Mouse (Mus musculus) intestine, embryonic 16.5 days (tissue): ENCODE results near the gene Gm2310. TPM values are rescaled to one million over a fixed set of nuclear protein-coding genes. Genes with fewer than 3 reads are reported as not detected.
"Not testable (repeated sequence)": the region's sequence is repeated elsewhere in the genome, so short reads cannot be mapped to it uniquely, and the experiment has no call there.

Source experiments
- ATAC-seq: fragments of 200-750 bp; cut with Nextera tagmentation; 2 replicates; pipeline ENCODE4 v1.8.0; 2017; ENCODE audit warnings: moderate TSS enrichment, moderate library complexity
- H3K27ac ChIP-seq: fragments of 300-500 bp; sonication (generic); 2 replicates; pipeline ENCODE4 v1.5.1; 2014; ENCODE audit warnings: mild to moderate bottlenecking, low read length
- H3K27me3 ChIP-seq: fragments of 300-500 bp; sonication (generic); replicated peaks from 2 replicates; pipeline ENCODE4 v1.6.1; 2014; ENCODE audit warnings: low read length, control low read depth, mixed read lengths; ENCODE audit not compliant: control insufficient read depth, insufficient read depth
- H3K36me3 ChIP-seq: fragments of 300-500 bp; sonication (generic); 2 replicates; pipeline ENCODE4 v1.6.1; 2014; ENCODE audit warnings: low read length, control low read depth; ENCODE audit not compliant: control insufficient read depth, insufficient read depth
- H3K4me1 ChIP-seq: fragments of 300-500 bp; sonication (generic); 2 replicates; pipeline ENCODE4 v1.6.1; 2014; ENCODE audit warnings: low read length, control low read depth, mixed read lengths; ENCODE audit not compliant: control insufficient read depth, insufficient read depth
- H3K4me2 ChIP-seq: fragments of 300-500 bp; sonication (generic); 2 replicates; pipeline ENCODE4 v1.6.1; 2014; ENCODE audit warnings: low read depth, low read length, control low read depth
- H3K4me3 ChIP-seq: fragments of 300-500 bp; sonication (generic); 2 replicates; pipeline ENCODE4 v1.5.1; 2014; ENCODE audit warnings: mild to moderate bottlenecking, low read length
- H3K9ac ChIP-seq: fragments of 300-500 bp; sonication (generic); 2 replicates; pipeline ENCODE4 v1.6.1; 2014; ENCODE audit warnings: low read depth, low read length
- H3K9me3 ChIP-seq: fragments of 300-500 bp; sonication (generic); 2 replicates; pipeline ENCODE4 v1.6.1; 2016; ENCODE audit warnings: low read length, control low read depth; ENCODE audit not compliant: control insufficient read depth
- WGBS: fragments of 180-500 bp; shearing (Covaris S2); extraction: QIAGEN DNeasy Blood & Tissue Kit; methylation state at CpG from one replicate; pipeline ENCODE4 v1.1.7; 2014; 5-methylcytosine and 5-hydroxymethylcytosine counted together
- polyA plus RNA-seq: library from polyadenylated mRNA; unstranded; fragments of >200 nt; fragmentation: Nextera tagmentation; extraction: Ambion mirVana; gene quantifications from 2 replicates; pipeline ENCODE4 v1.2.1, GENCODE M21; 2015

The Gm2310 gene
- polyA plus RNA-seq = not detected in 2 replicates

DNA sequence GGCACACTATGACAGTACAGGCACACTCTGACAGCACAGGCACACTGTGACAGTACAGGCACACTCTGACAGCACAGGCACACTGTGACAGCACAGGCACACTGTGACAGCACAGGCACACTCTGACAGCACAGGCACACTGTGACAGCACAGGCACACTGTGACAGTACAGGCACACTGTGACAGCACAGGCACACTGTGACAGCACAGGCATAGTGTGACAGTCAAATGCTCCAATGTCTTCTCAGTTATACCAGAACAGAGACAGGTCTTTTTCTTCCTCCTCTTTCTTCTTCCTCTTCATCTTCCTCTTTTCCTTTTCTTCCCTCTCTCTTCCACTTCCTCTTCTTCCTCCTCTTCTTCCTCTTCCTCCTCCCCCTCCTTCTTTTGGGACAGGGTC lies at the start of gene Gm2310:
Gm2310 (minus strand) TSS at position 101 of the 400 bp plus-strand sequence.
- not testable (repeated sequence) for H3K4me3 ChIP-seq, H3K4me1 ChIP-seq, H3K4me2 ChIP-seq, H3K27me3 ChIP-seq, ATAC-seq, H3K9me3 ChIP-seq, H3K27ac ChIP-seq, H3K9ac ChIP-seq, H3K36me3 ChIP-seq

DNA sequence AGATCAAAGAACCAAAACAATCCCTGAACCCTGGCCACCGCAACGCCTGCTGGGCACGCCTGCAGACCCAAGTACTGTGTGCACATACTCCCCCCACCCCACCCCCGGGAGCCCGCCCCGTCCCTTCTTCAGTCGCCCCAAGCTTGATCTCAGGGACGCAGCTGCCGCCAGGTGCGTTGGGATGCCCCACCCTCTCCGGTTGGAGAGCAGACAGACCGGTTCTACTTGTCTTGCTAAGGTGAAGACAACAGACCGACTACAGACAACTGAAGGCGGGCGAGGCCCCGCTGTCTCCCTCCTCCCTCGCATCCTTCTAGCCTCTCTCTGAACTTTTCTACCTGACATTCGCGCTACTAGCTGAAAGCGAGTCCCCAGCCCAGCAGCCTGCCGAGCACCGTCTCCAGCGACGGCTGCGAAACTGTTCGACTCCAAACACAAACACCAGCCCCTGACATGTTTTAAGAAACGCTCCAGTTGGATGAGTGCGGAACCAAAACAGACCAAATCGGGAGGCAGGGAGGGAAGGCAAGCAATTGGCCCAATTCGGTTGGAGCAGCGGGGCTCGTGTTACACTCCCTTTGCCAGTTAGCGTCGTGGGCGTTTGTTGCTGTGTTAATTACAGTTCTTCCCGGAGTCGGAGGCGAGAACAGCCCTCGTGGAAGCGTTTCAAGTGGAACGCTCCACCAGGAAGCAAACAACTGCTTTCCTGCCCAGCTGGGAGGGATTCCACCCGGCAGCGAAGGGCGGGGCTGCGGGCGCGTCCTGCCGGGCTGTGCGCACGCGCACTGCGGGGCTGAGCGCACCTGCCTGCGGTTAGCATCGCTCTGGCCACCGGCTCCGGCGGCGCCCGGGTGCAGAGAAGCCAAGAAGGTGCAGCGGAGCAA lies 49.1 kb upstream of the Gm2310 start:
- Histone ChIP-seq H3K27me3 (no peaks in the 10 kb centered on the region), H3K9ac (peak overlapping the region; percentile 70), H3K4me3 (peak overlapping the region; percentile 64), H3K36me3 (no peaks in the 10 kb centered on the region), H3K9me3 (no peaks in the 10 kb centered on the region), H3K27ac (peak overlapping the region; percentile 96), H3K4me2 (peak overlapping the region; percentile 94), H3K4me1 (peaks cover 2% of the 10 kb centered on the region; the same call in 1 of the 2 replicates)
- peak; percentile 94 for ATAC-seq
- under 1% methylated on average over 61 of the region's 61 CpGs for WGBS

DNA sequence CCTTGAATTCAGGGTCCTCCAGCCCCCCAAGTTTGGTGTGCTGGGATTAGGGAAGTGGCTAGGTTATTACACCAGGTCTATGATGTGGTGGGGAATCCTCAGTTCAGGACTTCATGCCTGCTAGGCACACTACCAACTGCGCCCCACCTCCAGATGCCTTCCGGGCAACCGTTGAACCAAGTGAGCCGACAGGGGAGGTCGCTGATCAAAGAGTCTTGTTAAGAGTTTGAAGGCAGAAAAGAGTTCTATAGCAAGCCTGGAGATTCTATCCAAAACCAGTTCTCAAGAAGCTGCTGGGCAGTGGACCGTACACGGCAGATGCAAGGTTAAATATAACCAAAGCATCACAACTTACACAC lies 48.5 kb upstream of the Gm2310 start:
- WGBS = 5% methylated on average over 7 of the region's 7 CpGs
- Histone ChIP-seq H3K27me3 (no peaks in the 10 kb centered on the region), H3K4me1 (peaks cover 2% of the 10 kb centered on the region; the same call in 1 of the 2 replicates), H3K4me2 (peak overlapping the region; percentile 94), H3K9ac (peak overlapping the region; percentile 70), H3K4me3 (peak overlapping the region; percentile 64), H3K27ac (peak overlapping the region; percentile 96), H3K36me3 (no peaks in the 10 kb centered on the region), H3K9me3 (no peaks in the 10 kb centered on the region)
- peak; percentile 32 for ATAC-seq

DNA sequence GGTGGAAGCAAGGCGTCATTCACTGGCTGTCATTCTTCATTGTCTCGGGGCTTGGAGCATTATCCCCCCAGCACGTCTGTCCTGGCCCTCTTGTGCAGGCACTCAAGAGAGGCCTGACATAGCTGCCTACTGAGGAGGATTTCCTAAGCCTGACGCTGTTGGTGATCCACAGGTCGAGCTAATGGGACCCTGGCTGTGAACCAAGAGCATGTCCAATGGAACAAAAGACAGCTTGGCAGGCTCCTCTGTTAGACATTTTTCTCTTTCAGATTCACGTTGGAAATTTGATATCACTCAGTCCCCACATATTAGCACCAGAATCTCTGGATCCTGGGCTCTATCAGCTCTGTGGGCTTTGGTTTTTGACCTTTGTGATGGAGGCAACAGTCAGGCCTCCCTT lies 45.7 kb upstream of the Gm2310 start:
- 67% methylated on average over 6 of the region's 6 CpGs for WGBS
- H3K4me2 ChIP-seq = no peak overlapping the region

DNA sequence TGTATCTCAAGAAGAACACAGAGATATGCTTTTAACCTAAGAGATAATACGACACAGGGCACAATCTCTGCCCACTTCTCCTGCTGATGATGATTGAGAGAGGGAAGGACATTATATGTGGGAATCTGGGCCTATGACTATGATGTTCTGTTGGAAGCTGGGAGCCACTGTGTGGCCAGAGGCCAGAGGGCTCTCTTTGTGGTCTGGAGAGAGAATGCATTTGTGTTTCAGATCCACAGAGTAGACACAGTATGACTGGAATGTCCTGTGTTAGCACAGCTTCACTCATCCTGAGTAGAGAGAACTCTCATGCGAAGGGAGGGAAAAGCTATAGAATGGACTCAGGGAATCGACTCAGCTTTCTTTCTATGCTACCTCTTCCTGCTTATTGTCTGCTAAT lies 44.6 kb upstream of the Gm2310 start:
- Histone ChIP-seq H3K27me3 (no peaks in the 10 kb centered on the region), H3K4me2 (no peak overlapping the region), H3K27ac (no peak overlapping the region), H3K9ac (no peak overlapping the region), H3K4me3 (no peak overlapping the region), H3K4me1 (peaks cover 2% of the 10 kb centered on the region; the same call in 1 of the 2 replicates), H3K9me3 (no peaks in the 10 kb centered on the region), H3K36me3 (no peaks in the 10 kb centered on the region)
- ATAC-seq = no peak
- 83% methylated on average over 3 of the region's 3 CpGs for WGBS

More for the DNA sequence above, 45.7 kb upstream of the Gm2310 start:
- peaks cover 2% of the 10 kb centered on the region; the same call in 1 of the 2 replicates for H3K4me1 ChIP-seq
- H3K9me3 ChIP-seq = no peaks in the 10 kb centered on the region
- no peaks in the 10 kb centered on the region for H3K27me3 ChIP-seq
- H3K27ac ChIP-seq = no peak overlapping the region
- H3K4me3 ChIP-seq = no peak overlapping the region
- ATAC-seq = no peak
- H3K36me3 ChIP-seq = no peaks in the 10 kb centered on the region
- H3K9ac ChIP-seq = no peak overlapping the region

DNA sequence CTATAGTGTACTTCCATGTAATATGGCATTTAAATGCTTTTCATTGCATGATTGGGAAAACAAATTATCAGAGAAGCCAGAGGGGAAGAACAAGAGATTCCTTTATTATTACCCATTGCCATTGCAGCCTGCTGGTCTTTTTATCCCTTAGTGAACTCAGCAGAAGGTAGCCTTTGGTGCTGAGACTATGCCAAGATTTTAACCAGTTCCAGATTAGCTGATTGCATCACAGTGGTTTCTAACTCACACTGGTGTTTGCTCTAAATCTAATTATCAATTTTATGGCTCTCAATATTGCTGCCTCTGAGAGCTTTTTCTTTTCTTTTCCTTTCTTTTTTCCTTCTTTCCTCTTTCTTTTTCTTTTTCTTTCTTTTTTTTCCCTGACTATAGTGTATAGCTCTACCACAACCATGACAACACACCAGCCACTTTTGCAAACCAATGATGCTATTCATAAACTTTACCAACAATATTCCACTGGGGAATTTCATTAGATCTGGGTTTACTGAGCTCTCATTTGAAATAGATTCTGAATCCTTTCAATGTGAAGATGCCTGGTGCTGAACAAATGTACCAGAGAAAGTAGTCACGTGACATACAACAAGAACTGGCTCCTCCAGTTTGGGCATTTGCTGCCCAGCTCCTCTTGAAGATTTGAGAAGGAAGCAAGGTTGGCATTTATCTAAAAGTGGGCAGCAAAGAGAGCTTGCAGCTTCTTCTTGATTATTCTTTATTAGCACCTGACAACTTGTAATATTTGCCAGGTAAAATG lies 43.9 kb upstream of the Gm2310 start:
- H3K36me3 ChIP-seq = no peaks in the 10 kb centered on the region
- H3K27ac ChIP-seq = no peak overlapping the region
- peaks cover 1% of the 10 kb centered on the region; the same call in 1 of the 2 replicates for H3K4me1 ChIP-seq
- H3K9me3 ChIP-seq = no peaks in the 10 kb centered on the region
- no peak for ATAC-seq
- H3K4me3 ChIP-seq = no peak overlapping the region
- H3K9ac ChIP-seq = no peak overlapping the region
- no peak overlapping the region for H3K4me2 ChIP-seq
- H3K27me3 ChIP-seq = no peaks in the 10 kb centered on the region
- WGBS = 75% methylated on average over 1 of the region's 1 CpGs

DNA sequence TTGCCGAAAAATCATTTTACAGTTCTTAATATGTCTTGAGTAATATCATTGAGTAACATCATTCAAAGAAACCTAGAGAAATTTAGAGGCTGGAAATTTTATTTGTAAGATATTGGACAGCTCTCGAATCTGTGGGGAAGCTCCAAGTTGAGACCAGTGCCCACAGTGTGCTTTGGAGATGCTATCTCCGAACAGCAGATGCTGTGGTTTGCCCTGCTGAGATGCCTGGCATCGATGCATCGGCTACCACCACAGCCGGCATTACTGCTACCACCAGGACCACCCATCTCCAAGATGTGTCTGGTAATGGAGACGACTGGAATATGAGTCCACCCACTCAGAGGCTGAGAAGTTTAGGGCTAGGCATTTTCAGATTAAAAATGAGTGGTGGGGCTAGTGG lies 43.0 kb upstream of the Gm2310 start:
- Histone ChIP-seq H3K4me1 (no peaks in the 10 kb centered on the region), H3K9me3 (no peaks in the 10 kb centered on the region), H3K27ac (no peak overlapping the region), H3K4me2 (no peak overlapping the region), H3K9ac (no peak overlapping the region), H3K36me3 (no peaks in the 10 kb centered on the region), H3K27me3 (no peaks in the 10 kb centered on the region), H3K4me3 (no peak overlapping the region)
- WGBS = 81% methylated on average over 7 of the region's 7 CpGs
- ATAC-seq = no peak

DNA sequence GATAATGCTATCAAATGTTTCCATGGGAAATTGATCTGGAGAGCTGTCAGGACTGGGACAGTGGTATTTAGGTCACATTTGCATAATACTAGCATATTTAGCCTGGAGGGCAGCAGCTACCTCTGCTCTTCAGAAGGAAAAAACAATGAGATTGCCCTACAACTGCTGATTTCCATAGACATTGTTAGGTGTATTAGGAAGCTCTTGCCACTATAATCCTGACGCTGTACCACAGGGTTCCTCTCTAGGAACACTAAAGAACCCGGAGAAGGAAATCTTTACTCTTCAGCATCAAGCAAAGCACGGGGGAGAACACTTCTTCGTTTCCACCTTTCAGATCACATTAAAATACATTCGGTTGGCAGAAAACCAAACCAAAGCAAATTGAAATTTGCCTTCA lies 11.4 kb upstream of the Gm2310 start:
- Histone ChIP-seq H3K9ac (no peak overlapping the region), H3K27ac (no peak overlapping the region), H3K4me1 (no peaks in the 10 kb centered on the region), H3K9me3 (no peaks in the 10 kb centered on the region), H3K36me3 (no peaks in the 10 kb centered on the region), H3K27me3 (no peaks in the 10 kb centered on the region), H3K4me2 (no peak overlapping the region), H3K4me3 (no peak overlapping the region)
- WGBS = 78% methylated on average over 5 of the region's 5 CpGs
- no peak for ATAC-seq

DNA sequence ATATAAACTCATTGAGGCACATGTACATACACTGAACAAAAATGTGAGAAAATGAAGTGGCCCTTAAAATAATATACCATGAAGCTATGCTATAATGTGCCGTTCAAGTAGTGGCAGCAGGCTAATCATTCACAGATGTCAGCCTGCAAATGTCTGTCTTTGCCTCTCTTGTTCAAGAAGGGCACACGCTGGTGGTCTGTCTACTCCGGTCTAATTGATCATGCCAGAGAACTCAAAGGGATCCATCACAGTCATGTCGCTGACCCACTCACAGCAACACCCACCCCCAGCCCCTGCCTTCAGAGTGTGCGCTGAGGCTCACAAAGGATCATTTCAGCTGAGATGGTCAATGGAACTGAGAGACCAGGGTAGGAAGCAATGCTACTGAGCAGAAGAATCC lies 6.8 kb downstream of the Gm2310 start:
- whole genome bisulfite sequencing = 59% methylated on average over 5 of the region's 5 CpGs
- Histone ChIP-seq H3K36me3 (no peaks in the 10 kb centered on the region), H3K27ac (no peak overlapping the region), H3K9ac (no peak overlapping the region), H3K4me1 (no peaks in the 10 kb centered on the region), H3K4me3 (no peak overlapping the region), H3K27me3 (no peaks in the 10 kb centered on the region), H3K9me3 (no peaks in the 10 kb centered on the region), H3K4me2 (no peak overlapping the region)
- no peak for ATAC-seq
